Mouse (Mus musculus): ENCODE measurements at regions not wholly inside any gene's neighbourhood (a gene's known extent, or its start where the extent isn't known, plus 50 kb on each side); places are given as distances from the start of the nearest gene placed in this dataset.

DNA sequence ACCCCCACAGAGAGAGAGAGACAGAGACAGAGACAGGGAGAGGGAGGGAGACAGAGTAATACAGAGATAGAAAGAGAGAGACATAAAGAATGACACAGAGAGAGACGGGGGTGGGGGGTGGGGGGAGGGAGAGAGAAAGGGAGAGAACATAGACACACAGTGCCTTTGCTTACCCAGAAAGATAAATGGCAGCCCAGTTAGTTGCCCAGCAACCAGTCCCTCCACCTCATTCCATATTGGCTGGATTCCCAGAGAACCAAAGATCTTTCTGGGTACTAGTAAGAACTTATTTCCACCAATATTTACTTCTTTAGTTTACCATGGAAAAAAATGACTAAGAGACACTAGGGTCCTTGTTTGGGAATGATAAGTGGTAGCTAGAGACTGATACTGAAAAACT, 146.6 kb upstream of the Egln3 start:
- no peak for TF ChIP-seq CTCF (IDR thresholded peaks at IDR 0.05; ENCODE audit: borderline replicate concordance, insufficient read depth, low read depth, low read length)
- no peak for TF ChIP-seq POLR2A (IDR thresholded peaks at IDR 0.05; ENCODE audit: borderline replicate concordance, insufficient read depth, low read length)

Measured in cerebellum, adult 2 months (tissue).